Mouse (Mus musculus) urinary bladder, postnatal 25 days (tissue): Measurements from ENCODE around the gene Fam122c.
A peak's percentile ranks its signal among the peaks of the same experiment; 100 is the strongest.

Experiments used
- DNase-seq: peaks from one replicate; pipeline ENCODE4 v3.0.0; 2022; ENCODE audit warnings: low spot score

Gene Fam122c

GRCm38 (mm10) chrX:53370366-53370740 lies 97.1 kb downstream of the Fam122c start, which contains the start of gene Mospd1:
Mospd1 (minus strand) TSS chrX:53370502.
- DNase-seq = peak; percentile 74
